Mouse (Mus musculus) gonadal fat pad, adult 2 months (tissue): ENCODE measurements around the gene Rmdn3. TPM values are rescaled to one million over a fixed set of nuclear protein-coding genes. Genes with fewer than 3 reads are reported as not detected.

ENCODE experiments used
- DNase-seq: peaks from one replicate; pipeline ENCODE4 v3.0.0-alpha.2; 2012; ENCODE audit warnings: low read depth
- polyA plus RNA-seq: library from polyadenylated mRNA; depleted of rRNA; stranded (reverse); fragments of >200 nt; gene quantifications from 2 replicates; pipeline ENCODE4 v1.2.3, GENCODE M21; 2012; rRNA removed

Gene Rmdn3
- polyA plus RNA-seq, 1 experiment: 24.5 TPM

- no peak for DNase-seq
These were observed 55.3 kb downstream of the Rmdn3 start for GRCm38 (mm10) chr2:119101552-119101951.

Other genes starting within 250 kb of the Rmdn3 start
- gene Chst14, start 230.5 kb downstream of the Rmdn3 start, polyA plus RNA-seq: 11.8 and 12.0 TPM in 2 replicates
- gene Ccdc32, start 127.6 kb downstream of the Rmdn3 start, polyA plus RNA-seq: 7.4 and 10.3 TPM in 2 replicates
- 2.8 and 3.5 TPM in 2 replicates for gene Rpusd2, start 122.2 kb downstream of the Rmdn3 start, polyA plus RNA-seq
- gene Knl1, start 109.9 kb downstream of the Rmdn3 start, polyA plus RNA-seq: 0.10 and 0.27 TPM in 2 replicates
- 2.1 and 2.6 TPM in 2 replicates for gene Rad51, start 44.2 kb downstream of the Rmdn3 start, polyA plus RNA-seq
- gene Gchfr, start 10.7 kb upstream of the Rmdn3 start, polyA plus RNA-seq: 15.6 and 55.8 TPM in 2 replicates
- 0.03 TPM in 1 of 2 replicates, not detected in the other for gene Gm14137, start 17.5 kb upstream of the Rmdn3 start, polyA plus RNA-seq
- gene Zfyve19, start 51.6 kb upstream of the Rmdn3 start, polyA plus RNA-seq: 45.3 and 57.7 TPM in 2 replicates
- gene Dnajc17, start 51.8 kb upstream of the Rmdn3 start, polyA plus RNA-seq: 6.7 and 8.9 TPM in 2 replicates
- 1.2 and 1.7 TPM in 2 replicates for gene Ppp1r14d, start 72.9 kb upstream of the Rmdn3 start, polyA plus RNA-seq
- gene Spint1, start 80.3 kb upstream of the Rmdn3 start, polyA plus RNA-seq: 38.8 and 49.1 TPM in 2 replicates
- gene Rhov, start 114.2 kb upstream of the Rmdn3 start, polyA plus RNA-seq: 0.27 and 0.57 TPM in 2 replicates
- 23.3 and 23.6 TPM in 2 replicates for gene Vps18, start 131.7 kb upstream of the Rmdn3 start, polyA plus RNA-seq
- gene Dll4, start 168.8 kb upstream of the Rmdn3 start, polyA plus RNA-seq: 24.4 and 24.5 TPM in 2 replicates
- 9.2 and 10.3 TPM in 2 replicates for gene Chac1, start 194.2 kb upstream of the Rmdn3 start, polyA plus RNA-seq